Mouse (Mus musculus) retina, adult 2 months (tissue): ENCODE measurements around the gene Cfd.
"Not testable (repeated sequence)": the region's sequence is repeated elsewhere in the genome, so short reads cannot be mapped to it uniquely, and the experiment has no call there.

Source experiments
- DNase-seq: peaks from one replicate; pipeline ENCODE4 v3.0.0-alpha.2; 2012; ENCODE audit warnings: low read depth, low spot score

Gene Cfd

DNA sequence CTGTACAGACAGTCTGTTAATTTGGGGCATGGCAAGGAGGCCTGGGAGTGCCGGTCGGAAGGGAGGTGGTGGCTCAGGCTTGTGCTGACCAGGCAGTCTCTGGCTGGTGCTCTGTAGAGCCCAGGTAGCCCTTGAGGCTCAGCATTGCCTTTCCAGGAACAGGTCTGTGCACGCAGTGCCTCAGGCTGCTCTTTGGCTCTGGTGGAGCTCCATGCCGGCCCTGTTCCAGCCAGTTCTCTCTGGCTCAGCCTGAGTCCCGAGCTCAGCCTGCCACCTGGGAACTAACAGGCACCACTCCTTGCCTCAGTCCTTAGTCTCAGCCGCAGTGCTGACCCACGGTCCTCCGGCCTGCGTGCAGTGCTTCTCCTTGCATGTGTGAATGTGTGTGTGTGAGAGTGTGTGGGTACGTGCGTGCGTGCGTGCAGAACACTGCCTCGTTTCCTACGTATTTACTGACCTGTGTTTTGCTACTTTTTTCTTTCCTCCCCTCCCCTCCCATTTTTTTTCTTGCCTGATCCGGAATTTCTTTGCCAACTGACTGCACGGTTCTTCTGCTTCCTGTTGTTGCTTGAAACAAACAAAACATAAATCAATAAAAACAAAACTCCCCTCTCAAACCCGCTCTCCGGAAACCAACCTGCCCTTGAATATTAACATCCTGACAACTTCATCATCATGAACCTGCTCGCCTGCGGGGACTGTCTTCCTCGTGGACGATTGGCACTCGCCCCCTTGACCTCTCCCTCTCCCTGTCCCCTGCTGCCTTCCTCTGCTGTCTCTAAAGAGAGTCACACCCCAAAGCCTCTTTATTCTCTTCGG lies 29.2 kb upstream of the Cfd start:
- DNase-seq, result no peak

DNA sequence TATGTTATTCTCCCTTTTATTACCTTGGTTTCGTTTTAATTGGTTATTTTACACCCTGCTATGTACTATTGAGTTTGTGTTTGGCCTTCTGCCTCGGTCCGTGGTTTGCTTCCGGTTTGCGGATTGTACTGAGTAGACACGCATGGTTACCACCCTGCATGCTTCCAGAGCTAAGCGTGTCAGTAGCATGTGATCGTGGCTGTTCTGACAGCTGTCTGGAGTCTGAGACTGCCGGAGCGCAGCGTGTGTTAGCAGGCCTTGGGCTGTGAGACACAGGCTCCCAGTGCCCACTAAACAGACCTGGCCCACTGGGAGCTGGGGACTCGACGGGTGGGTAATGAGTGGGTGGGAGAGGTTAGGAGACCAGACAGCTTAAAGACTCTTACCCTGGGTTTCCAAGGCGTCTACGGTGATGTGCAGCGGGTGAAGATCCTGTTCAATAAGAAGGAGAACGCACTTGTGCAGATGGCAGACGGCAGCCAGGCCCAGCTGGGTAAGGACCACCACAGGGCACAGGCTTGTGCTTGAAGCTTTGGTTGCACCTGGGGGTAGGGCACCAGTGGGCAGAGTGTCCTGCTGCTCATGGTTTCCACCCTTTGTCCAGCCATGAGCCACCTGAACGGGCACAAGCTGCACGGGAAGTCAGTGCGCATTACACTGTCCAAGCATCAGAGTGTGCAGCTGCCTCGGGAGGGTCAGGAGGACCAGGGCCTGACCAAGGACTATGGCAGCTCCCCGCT lies 28.4 kb upstream of the Cfd start:
- no peak for DNase-seq

DNA sequence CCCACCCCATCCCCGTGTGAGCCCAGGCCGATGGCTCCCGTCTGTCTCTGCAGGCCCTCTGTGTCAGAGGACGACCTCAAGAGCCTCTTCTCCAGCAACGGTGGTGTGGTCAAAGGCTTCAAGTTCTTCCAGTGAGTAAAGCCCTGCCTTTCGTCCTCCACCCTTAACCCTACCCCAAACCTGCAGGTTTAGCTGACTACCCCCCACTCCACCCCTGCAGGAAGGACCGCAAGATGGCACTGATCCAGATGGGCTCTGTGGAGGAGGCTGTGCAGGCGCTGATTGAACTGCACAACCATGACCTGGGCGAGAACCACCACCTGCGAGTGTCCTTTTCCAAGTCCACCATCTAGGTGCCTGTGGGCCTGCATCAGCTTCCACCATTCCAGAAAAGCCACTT lies 27.7 kb upstream of the Cfd start:
- no peak for DNase-seq

DNA sequence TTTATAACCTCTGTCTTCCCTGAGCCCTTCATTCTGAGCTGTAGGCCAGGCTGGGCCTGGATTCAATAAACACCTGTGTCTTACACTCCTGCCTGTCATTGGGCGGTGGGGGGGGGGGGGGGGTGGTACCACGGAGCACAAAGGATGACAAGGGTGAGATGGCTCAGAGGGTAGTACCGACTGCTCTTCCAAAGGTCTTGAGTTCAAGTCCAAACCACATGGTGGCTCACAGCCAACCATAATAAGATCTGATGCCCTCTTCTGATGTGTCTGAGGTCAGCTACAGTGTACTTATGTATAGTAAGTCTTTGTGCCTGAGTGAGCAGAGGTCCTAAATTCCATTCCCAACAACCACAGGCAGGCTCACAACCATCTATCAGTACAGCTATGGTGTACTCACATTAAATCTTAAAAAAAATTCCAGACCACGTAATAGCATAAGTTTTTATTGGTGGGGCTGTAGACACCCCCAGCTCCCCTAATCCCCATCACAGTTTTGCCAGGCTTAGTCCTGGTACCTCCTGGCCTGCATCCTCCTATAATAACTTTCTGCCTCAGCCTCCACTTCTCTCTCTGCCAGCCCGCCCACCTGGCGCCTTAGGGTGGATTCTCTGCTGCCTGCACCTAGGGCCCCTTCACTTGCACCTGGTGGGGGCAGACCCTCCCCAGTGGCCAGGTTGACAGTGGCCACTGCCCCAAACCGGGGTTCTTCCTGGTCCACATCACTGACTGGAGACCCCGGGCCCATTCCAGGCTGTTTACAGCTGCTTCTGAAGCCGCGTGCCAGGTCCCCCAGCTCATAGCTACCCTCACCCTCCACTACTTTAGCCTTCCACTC lies 26.1 kb upstream of the Cfd start:
- no peak for DNase-seq

DNA sequence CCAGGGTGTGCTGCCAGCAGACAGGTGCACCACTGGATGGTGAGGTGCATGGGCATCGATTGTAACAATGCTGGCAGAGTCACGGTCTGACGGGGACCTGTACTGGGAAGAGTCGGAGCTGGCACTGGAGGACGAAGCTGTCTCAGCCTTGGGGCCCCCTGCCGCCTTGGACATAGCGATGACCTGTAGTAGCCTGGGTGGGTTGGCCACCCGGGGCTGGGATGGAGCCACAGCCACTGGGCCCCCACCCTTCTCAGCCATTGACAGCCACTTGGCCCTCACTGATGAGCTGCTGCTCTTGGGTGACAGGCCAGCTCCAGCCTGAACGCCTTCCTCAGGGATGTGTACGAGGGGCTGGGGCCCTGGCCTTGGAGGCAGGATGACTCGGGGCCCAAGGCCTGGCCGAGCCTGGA lies 25.5 kb upstream of the Cfd start:
- DNase-seq, result no peak

DNA sequence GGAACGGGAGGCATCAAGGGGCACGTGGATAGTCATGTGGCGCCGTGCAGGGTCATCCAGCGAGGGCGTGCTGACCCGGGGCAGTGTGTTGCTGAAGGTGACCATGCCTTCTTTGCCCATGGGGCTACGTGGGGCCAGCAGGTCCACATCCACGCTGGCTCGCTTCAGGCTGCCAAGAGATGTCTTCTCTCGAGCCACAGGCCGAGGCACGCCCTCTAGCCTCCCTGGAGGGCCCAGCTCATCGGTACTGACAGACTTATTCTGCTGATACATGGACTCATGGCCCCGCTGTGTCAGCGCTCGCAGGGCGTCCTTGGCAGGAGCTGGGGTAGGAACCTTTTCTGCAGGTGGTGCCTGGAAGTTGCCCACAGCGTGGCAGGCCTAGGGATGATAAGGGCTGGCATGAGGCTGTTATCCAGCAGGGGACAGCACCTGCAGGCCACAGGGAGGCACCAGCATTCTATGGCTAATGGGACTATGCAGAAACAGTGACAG lies 24.8 kb upstream of the Cfd start:
- DNase-seq, result no peak

DNA sequence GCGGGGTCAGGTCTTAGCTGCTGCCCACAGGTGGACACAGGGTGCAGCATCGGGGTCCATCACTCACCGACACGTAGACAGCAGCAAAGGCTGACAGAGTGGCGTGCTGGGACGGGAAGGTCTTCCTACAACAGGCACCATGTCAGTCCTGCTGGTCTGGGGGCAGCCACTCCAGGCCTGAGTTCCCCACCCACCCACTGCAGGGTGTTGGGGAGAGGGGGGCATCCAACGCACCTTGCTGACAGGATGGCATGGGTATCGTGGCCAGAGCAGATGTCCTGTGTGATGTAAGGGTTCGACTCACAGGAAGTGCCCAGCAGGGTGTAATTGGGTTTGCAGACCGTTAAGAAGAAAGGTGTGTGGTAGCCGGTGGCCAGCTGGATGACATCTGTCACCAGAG lies 24.1 kb upstream of the Cfd start:
- DNase-seq, result no peak

DNA sequence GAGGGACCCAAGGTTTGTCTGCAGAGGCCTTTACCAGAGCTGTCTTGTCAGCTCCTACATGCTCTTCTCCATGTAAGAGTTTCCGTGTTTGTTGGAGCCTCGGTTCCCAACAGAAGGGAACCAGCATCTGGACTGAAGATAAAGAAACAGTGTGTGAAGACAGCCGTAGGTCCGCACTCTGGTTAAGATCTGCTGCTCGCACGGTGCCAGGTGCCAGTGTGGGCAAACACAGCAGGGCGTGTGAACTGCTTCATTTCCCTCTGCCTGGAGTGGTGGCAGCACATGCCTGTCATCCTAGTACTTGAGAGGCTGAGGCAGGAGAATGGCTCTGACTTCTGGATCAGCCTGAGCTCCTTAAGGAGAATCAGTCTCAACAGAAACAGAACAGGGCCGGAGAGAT lies 18.8 kb upstream of the Cfd start:
- DNase-seq, result no peak

DNA sequence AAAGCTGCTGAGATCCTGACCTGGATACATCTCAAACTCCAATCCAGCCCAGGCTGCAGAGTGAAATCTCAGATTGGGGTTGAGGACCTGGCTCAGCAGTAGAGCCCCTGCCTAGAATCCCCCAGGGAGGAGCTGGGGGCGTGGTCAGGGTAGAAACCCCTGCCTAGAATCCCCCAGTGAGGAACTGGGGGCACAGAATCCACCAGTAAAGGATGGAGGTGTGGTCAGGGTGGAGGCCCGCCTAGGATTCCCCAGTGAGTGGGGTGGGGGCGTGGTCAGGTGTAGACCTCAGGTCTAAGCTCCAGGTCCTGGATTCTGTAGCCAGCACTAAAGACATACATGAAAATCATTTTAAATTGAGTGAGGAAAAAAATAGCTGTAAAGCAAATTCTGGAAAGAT lies 17.8 kb upstream of the Cfd start:
- no peak for DNase-seq

DNA sequence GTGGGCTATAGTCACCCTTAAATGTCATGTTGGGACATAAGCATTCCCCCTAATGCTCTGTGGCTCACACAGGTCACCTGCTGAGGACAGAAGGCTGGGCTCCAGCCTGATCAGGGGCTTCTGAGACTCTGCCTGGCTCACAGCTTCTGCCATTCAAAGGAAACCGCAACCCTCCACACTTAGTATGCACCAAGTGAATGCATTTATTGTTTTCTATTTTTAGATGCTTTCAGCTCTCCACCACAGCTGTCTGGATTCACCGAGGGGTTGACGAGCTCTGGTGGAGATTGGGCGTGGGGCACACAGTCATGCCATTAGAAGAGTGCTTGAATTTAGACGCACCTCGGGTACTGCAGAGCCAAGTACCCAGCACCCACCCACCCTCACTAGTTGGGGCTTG lies 17.3 kb upstream of the Cfd start:
- no peak for DNase-seq

DNA sequence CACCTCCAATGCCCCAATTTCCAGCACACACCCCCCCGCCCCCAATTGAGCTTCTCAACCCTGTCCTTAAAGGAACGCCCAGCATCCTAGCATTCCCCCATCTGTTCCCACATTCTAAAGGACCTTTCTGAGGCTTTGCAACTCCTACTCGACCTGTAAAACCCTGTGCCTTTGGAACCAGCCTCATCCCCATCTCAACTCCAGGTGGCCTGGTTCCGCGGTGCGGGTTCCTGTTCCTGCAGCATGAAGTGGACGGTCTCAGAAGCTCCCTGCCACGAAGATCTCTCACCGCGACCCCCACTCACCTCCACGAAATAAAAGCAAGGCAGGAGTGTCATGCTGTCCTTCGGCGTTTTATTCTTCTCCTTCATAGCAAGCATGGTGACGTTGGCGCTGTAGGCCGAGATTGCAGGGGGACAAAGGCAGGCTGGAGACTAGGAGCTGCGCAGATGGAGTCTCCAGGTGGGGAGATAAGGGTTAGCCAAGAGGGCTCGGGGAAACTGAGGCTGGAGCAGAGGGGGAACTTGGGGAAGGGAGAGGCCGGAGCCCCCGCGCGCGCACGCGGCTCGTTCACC lies 16.9 kb upstream of the Cfd start:
- no peak for DNase-seq

DNA sequence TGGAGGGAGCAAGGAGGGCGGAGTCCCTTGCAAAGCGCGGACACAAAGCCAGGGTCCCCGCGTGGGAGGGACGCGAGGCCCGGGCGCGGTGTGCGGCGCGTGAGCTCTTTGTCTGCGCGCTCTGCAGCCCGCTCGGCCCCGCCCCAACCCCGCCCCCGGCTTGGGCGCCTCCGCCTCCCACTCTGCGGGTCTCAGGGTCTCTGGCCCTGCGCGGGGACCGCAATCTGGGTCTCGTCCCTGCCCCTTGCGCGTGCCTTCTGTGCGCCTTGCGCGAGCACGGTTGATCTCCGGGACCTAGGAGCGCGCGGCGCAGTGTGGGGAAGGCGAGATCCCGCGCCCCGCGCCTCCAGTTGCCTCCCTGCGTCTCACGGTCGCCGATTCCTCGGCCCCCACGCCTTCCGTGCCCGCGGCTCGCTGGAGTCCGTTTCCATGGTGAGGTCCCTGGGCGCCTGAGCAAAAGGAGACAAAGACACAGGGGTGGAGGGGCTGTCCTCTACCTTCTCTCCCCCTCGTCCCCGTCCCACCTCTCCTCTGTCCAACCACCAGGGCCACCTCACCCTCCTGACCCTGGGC lies 16.3 kb upstream of the Cfd start, which contains the start of the genes Prtn3 and Plppr3:
Prtn3 (plus strand) TSS at position 187 of the 573 bp plus-strand sequence.
Plppr3 (minus strand) TSS at position 345 of the 573 bp plus-strand sequence.
- DNase-seq, result no peak

DNA sequence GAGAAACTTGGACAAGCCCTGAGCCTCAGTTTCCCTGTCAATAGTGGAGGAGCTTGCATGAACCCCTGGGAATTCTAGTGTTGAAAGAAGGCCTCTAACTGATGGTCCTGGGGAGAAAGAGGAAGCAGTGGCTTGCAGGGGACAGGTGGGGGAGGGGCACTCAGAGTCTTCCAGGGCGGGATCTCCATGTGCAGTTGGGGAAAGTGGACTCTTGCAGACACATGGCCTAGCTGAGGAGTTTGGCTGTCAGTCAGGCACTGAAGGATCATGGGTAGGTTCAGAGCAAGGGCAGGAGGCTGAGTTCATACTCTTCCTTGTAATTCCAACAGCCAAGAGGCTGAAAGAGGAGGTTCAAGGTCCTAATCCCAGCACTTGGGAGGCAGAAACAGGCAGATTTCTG lies 13.5 kb upstream of the Cfd start:
- no peak for DNase-seq

DNA sequence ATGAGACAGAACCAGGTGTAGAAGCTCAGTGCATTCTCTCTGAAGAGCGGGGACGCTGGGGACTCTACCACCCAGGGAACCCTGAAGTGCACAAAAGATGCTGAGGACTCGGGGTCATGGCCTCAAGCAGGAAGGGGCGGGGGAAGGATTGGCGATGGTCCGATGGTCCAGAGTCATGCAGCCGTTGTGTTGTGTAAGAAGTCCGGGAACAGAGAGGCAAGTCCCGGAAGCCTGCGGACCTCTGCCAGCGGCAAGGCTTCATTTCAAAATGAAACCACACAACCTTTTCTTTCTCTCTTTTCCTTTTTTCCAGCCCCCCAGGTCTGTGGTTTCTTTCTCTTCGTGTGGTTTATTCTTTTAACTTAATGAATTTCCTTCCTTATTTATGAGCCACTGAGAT lies 12.9 kb upstream of the Cfd start:
- DNase-seq, result no peak

DNA sequence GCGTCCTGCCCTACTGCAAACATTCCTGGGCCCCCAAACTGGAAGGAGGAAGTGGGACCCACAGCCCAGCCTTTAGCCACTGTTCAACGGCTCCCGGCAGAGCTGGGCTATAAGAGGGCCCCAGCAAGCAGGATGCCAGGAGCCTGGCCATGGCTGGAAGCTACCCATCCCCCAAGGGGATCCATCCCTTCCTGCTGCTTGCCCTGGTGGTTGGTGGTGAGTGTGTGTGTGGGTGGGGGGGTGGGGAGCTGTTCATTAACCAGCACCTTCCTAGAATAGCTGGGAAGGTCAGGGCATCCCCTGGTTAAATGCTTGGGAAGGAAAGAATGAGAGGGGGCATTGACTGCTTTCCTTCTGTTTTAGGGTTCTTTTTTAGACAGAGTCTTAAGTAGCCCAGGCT lies 11.1 kb upstream of the Cfd start:
- no peak for DNase-seq

DNA sequence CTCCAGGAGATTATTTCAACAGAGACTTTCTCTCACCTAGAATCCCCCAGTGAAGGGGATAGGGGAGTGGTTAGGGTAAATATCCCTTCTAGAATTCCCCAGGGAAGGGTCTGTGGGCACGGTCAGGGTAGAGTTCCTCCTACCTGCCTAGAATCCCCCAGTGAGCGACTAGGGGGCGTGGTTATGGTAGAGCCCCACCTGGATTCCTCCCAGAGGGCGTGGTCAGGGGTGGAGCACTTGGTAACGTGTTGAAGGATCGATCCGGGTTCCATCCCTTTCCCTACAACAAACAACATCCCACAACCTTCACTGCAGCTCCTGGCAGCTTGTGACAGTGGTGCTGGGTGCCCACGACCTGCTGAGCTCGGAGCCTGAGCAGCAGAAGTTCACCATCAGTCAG lies 9.9 kb upstream of the Cfd start:
- no peak for DNase-seq

DNA sequence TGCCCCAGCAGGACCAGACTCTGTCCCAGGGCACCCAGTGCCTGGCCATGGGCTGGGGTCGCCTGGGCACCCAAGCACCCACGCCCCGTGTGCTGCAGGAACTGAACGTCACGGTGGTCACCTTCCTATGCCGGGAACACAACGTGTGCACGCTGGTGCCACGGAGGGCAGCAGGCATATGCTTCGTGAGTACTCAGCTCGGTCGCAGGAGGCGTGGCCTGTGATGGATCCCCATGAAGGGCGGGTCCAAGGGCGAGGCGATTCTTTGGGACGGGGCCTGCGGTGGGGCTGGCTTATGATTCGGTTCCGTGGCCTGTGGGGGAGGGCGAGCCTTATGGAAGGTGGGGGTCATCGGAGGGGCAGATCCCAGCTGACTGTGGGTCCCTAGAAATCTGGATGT lies 8.7 kb upstream of the Cfd start:
- DNase-seq, result no peak

DNA sequence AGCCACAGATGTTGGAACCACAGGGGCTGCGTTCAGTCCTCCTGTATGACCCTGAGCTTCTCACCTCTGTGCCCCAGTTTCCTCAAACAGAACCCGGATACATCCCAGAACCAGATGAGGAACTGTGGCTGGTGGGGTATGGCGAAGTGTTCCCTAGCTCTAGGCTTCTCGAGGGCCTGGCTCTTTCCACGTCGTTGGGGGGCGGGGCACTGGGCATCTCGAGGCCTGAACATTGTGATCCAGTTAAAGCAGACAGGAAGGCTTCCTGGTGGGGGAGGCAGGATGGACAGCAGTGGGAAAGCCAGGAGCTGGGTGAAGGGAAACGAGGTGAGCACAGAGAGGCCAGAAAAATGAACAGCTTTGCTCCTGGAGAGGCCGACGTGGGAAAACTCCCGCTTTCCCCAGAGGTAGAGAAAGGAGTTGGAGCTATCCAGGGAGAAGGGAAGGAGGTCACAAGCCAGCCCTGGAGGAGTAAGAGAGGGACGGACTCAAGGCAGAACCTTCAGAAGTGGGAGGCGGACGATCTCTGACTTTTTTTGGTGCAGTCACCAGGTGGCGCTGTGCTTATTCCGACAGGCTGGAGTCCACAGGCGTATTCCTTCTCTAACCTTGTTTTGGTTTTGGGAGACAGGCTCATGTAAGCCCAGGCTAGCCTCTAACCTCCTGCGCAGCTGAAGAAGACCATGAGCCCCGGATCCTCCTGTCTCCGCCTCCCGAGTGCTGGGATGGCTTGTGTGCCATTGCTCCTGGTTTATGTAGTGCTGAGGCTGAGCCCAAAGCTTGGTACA lies 7.2 kb upstream of the Cfd start:
- DNase-seq, result peak; percentile 62

DNA sequence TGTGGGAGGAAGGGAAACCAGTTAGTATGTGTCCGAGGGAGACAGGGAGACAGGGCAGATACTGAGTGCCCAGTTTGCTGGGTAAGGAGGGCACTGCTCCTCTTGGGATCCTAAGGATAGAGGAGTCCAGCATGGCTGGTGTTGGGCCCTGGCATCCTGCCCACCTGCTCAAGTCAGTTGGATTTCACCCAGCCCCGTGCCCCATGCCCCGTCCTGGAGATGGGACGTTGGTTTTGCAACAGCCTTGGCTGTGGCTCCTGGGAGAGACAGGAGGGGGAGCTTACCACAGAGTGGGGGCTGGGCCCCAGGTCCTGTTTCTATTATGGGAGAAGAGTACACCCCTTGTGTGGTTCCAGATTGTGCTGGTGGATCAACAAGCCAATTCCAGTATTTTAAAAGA lies 6.2 kb upstream of the Cfd start:
- DNase-seq, result no peak

DNA sequence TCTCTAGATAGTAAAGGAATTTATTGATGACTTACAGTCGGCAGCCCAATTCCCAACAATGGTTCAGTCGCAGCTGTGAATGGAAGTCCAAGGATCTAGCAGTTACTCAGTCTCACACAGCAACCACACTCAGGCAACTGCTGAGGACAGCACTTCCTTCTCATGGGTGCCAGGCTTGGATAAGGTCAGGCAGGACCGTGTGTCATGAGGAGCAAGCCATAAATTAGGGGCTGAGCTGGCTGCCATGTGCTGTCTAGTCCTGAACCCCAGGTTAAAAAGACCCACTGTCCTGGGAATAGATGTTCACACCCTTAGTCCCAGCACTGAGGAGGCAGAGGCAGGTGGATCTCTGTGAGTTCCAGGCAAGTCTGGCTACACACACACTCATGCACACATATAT lies 5.7 kb upstream of the Cfd start:
- not testable (repeated sequence) for DNase-seq

DNA sequence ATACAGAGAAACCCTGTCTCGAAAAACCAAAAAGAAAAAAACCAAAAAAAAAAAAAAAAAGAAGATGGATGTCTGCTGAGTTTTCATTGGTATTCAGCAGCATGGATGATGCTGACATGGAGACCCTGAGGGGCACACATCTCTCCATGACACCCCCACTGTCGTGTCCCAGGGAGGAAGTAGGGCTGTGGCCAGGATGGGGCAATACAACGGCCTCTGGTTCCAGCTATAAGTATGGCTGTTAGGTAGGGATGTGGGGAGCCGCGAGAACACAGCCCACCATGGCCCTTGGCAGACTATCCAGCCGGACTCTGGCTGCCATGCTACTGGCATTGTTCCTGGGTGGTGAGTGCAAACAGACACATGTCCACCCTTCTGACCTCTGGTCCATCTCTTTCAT lies 4.6 kb upstream of the Cfd start, which contains the start of gene Elane:
Elane (plus strand) TSS at position 194 of the 400 bp plus-strand sequence.
- DNase-seq, result no peak
